Mouse (Mus musculus): Measurements from ENCODE around the gene Cadm2. TPM values are rescaled to one million over a fixed set of nuclear protein-coding genes. Genes with fewer than 3 reads are reported as not detected.

The Cadm2 gene
- total and polyA plus RNA-seq, 3 experiments = 0.29 to 1.0 (median 0.39) TPM

GRCm38 (mm10) chr16:67509079-67509478, 111.6 kb downstream of the Cadm2 start:
- DNase-seq = no peak

GRCm38 (mm10) chr16:67482542-67482941, 138.2 kb downstream of the Cadm2 start:
- DNase-seq = no peak

GRCm38 (mm10) chr16:67467041-67467440, 153.7 kb downstream of the Cadm2 start:
- no peak for DNase-seq

- no peak for DNase-seq
These were observed 184.4 kb downstream of the Cadm2 start for GRCm38 (mm10) chr16:67436301-67436700.

GRCm38 (mm10) chr16:67425371-67425770, 195.3 kb downstream of the Cadm2 start:
- DNase-seq = no peak

GRCm38 (mm10) chr16:67410926-67411325, 209.8 kb downstream of the Cadm2 start:
- no peak for DNase-seq

GRCm38 (mm10) chr16:67410482-67410881, 210.2 kb downstream of the Cadm2 start:
- no peak for DNase-seq

GRCm38 (mm10) chr16:67367745-67368144, 253.0 kb downstream of the Cadm2 start:
- DNase-seq = no peak

- DNase-seq = no peak
These were observed 272.7 kb downstream of the Cadm2 start for GRCm38 (mm10) chr16:67348011-67348410.

GRCm38 (mm10) chr16:67347561-67347960, 273.1 kb downstream of the Cadm2 start:
- no peak for DNase-seq

GRCm38 (mm10) chr16:67346621-67347290, 274.0 kb downstream of the Cadm2 start:
- no peak for DNase-seq

- no peak for DNase-seq
These were observed 276.5 kb downstream of the Cadm2 start for GRCm38 (mm10) chr16:67344194-67344593.

GRCm38 (mm10) chr16:67311033-67311432, 309.7 kb downstream of the Cadm2 start:
- no peak for DNase-seq

GRCm38 (mm10) chr16:67284664-67285063, 336.0 kb downstream of the Cadm2 start:
- DNase-seq = no peak

- no peak for DNase-seq
These were observed 377.1 kb downstream of the Cadm2 start for GRCm38 (mm10) chr16:67243598-67243997.

- DNase-seq = no peak
These were observed 385.8 kb downstream of the Cadm2 start for GRCm38 (mm10) chr16:67234862-67235261.

GRCm38 (mm10) chr16:67226696-67227095, 394.0 kb downstream of the Cadm2 start:
- DNase-seq = no peak

- no peak for DNase-seq
These were observed 417.4 kb downstream of the Cadm2 start for GRCm38 (mm10) chr16:67203329-67203728.

- no peak for DNase-seq
These were observed 427.8 kb downstream of the Cadm2 start for GRCm38 (mm10) chr16:67192852-67193415.

- DNase-seq = no peak
These were observed 428.3 kb downstream of the Cadm2 start for GRCm38 (mm10) chr16:67192395-67192794.

- DNase-seq = no peak
These were observed 434.4 kb downstream of the Cadm2 start for GRCm38 (mm10) chr16:67186322-67186721.

GRCm38 (mm10) chr16:67182958-67183357, 437.8 kb downstream of the Cadm2 start:
- DNase-seq = no peak

- DNase-seq = no peak
These were observed 445.3 kb downstream of the Cadm2 start for GRCm38 (mm10) chr16:67175386-67175785.

- DNase-seq = no peak
These were observed 458.4 kb downstream of the Cadm2 start for GRCm38 (mm10) chr16:67162211-67162790.
